In genomic region chr4:62627331-62627730, GRCm38 (mm10) we compare ENCODE assay signal across 18 mouse cellular contexts.
DNase-seq lines count a peak whose midpoint lies in the region; ATAC-seq lines count a peak whose summit lies in the region.
"Had no signal": no experiment of that assay in that cellular context is flagged by ENCODE, and none has a peak within 500 bp of the region (broad histone marks: within the 10 kb centered on the region; RNA-seq: fewer than 3 reads in every experiment).

No protein-coding gene starts in this region.

- H3K36me3 ChIP-seq in heart, embryonic 13.5 days, result peaks cover 15% of the 10 kb centered on the region; the same call in 1 of the 2 replicates
- no peaks in the 10 kb centered on the region for H3K36me3 ChIP-seq in neural tube, embryonic 13.5 days
- H3K36me3 ChIP-seq in limb, embryonic 10.5 days, result no peaks in the 10 kb centered on the region
- H3K36me3 ChIP-seq in forebrain, embryonic 16.5 days (ENCODE audit: control insufficient read depth, insufficient read depth), result no peaks in the 10 kb centered on the region
- H3K36me3 ChIP-seq: forebrain, embryonic 15.5 days; limb, embryonic 12.5 days had no signal

- H3K27me3 ChIP-seq in heart, embryonic 13.5 days (replicated peaks), result peaks cover 67% of the 10 kb centered on the region
- no peaks in the 10 kb centered on the region for H3K27me3 ChIP-seq in neural tube, embryonic 13.5 days
- no peaks in the 10 kb centered on the region for H3K27me3 ChIP-seq in limb, embryonic 10.5 days (ENCODE audit: low read depth, poor library complexity, severe bottlenecking)
- no peaks in the 10 kb centered on the region for H3K27me3 ChIP-seq in forebrain, embryonic 16.5 days (replicated peaks; ENCODE audit: control insufficient read depth, insufficient read depth, low read length)
- H3K27me3 ChIP-seq: CH12.LX; forebrain, embryonic 15.5 days; limb, embryonic 12.5 days; midbrain, embryonic 12.5 days had no signal

- no peaks in the 10 kb centered on the region for H3K9me3 ChIP-seq in heart, embryonic 13.5 days
- no peaks in the 10 kb centered on the region for H3K9me3 ChIP-seq in neural tube, embryonic 13.5 days
- no peaks in the 10 kb centered on the region for H3K9me3 ChIP-seq in limb, embryonic 10.5 days (replicated peaks)
- H3K9me3 ChIP-seq in forebrain, embryonic 16.5 days (ENCODE audit: control insufficient read depth, low read length), result no peaks in the 10 kb centered on the region
- H3K9me3 ChIP-seq: forebrain, embryonic 15.5 days; limb, embryonic 12.5 days; midbrain, embryonic 12.5 days had no signal

- 57% methylated on average over 4 of the region's 4 CpGs for WGBS in heart, embryonic 13.5 days
- WGBS in neural tube, embryonic 13.5 days, result 57% methylated on average over 4 of the region's 4 CpGs
- 68% methylated on average over 4 of the region's 4 CpGs for WGBS in limb, embryonic 10.5 days
- 89% methylated on average over 4 of the region's 4 CpGs for WGBS in forebrain, embryonic 16.5 days

- H3K4me1 ChIP-seq in heart, embryonic 13.5 days, result peaks cover 80% of the 10 kb centered on the region
- peaks cover 78% of the 10 kb centered on the region for H3K4me1 ChIP-seq in neural tube, embryonic 13.5 days (replicated peaks)
- peaks cover 86% of the 10 kb centered on the region for H3K4me1 ChIP-seq in limb, embryonic 10.5 days
- H3K4me1 ChIP-seq in forebrain, embryonic 16.5 days (replicated peaks; ENCODE audit: control insufficient read depth, insufficient read depth, low read length), result peaks cover 23% of the 10 kb centered on the region

- intact Hi-C loops in heart, postnatal 36 days (cut with DNase I), result no loop called here

- peak overlapping the region; percentile 33 for H3K9ac ChIP-seq in heart, embryonic 13.5 days
- H3K9ac ChIP-seq in neural tube, embryonic 13.5 days, result no peak overlapping the region
- no peak overlapping the region for H3K9ac ChIP-seq in forebrain, embryonic 16.5 days (replicated peaks; ENCODE audit: low read depth, low read length)
- H3K9ac ChIP-seq: forebrain, embryonic 15.5 days; limb, embryonic 12.5 days; liver, embryonic 14.5 days; midbrain, embryonic 12.5 days had no signal

- ATAC-seq in heart, embryonic 13.5 days (ENCODE audit: extremely low read depth, insufficient number of reproducible peaks, low FRiP score, low TSS enrichment), result no peak
- no peak for ATAC-seq in neural tube, embryonic 13.5 days (ENCODE audit: low read depth)
- no peak for ATAC-seq in frontal cortex, adult (ENCODE audit: low TSS enrichment)
- no peak for ATAC-seq in forebrain, embryonic 16.5 days
- ATAC-seq: forebrain, embryonic 15.5 days had no signal

- DNase-seq in heart, postnatal 36 days, result no peak
- no peak for DNase-seq in neural tube, embryonic 10.5 days (ENCODE audit: extremely low spot score, low spot score)
- DNase-seq in limb, embryonic 10.5 days (ENCODE audit: low spot score), result no peak
- DNase-seq: adrenal gland, postnatal 10 days; cerebellum, adult 9-10 months; kidney, adult 18-20 months; lung, postnatal 10 days; right cerebral cortex, adult 18-20 months; thymus, adult 2 months had no signal

- H3K4me2 ChIP-seq in heart, embryonic 13.5 days, result 0 out of 2 replicates have a peak overlapping the region, but pooled peaks have one; percentile 20
- no peak overlapping the region for H3K4me2 ChIP-seq in neural tube, embryonic 13.5 days
- no peak overlapping the region for H3K4me2 ChIP-seq in forebrain, embryonic 16.5 days (ENCODE audit: low read length)
- H3K4me2 ChIP-seq: forebrain, embryonic 15.5 days; limb, embryonic 12.5 days; midbrain, embryonic 12.5 days had no signal

- H3K4me3 ChIP-seq in heart, embryonic 13.5 days, result no peak overlapping the region
- no peak overlapping the region for H3K4me3 ChIP-seq in neural tube, embryonic 13.5 days
- no peak overlapping the region for H3K4me3 ChIP-seq in limb, embryonic 10.5 days
- no peak overlapping the region for H3K4me3 ChIP-seq in forebrain, embryonic 16.5 days (replicated peaks; ENCODE audit: low read length)
- H3K4me3 ChIP-seq: forebrain, embryonic 15.5 days; limb, embryonic 12.5 days; midbrain, embryonic 12.5 days had no signal

- peak overlapping the region; percentile 42 for H3K27ac ChIP-seq in heart, embryonic 13.5 days (replicated peaks)
- H3K27ac ChIP-seq in neural tube, embryonic 13.5 days (replicated peaks), result peak overlapping the region; percentile 68
- peak overlapping the region; percentile 87 for H3K27ac ChIP-seq in limb, embryonic 10.5 days
- H3K27ac ChIP-seq in forebrain, embryonic 16.5 days (ENCODE audit: low read length), result no peak overlapping the region
- H3K27ac ChIP-seq: forebrain, embryonic 15.5 days; limb, embryonic 12.5 days; liver, embryonic 14.5 days; midbrain, embryonic 12.5 days had no signal
